Mouse (Mus musculus) erythroid progenitor cell, adult 5-6 weeks (primary cell): ENCODE results near the gene Gpr35. TPM values are rescaled to one million over a fixed set of nuclear protein-coding genes. Genes with fewer than 3 reads are reported as not detected.
"Not testable (repeated sequence)": the region's sequence is repeated elsewhere in the genome, so short reads cannot be mapped to it uniquely, and the experiment has no call there.

ENCODE experiments used
- ATAC-seq: replicated peaks from 2 replicates; pipeline ENCODE4 v1.8.0; 2016; ENCODE audit warnings: moderate number of reproducible peaks, mild to moderate bottlenecking, moderate TSS enrichment, inconsistent platforms; ENCODE audit not compliant: poor library complexity, low FRiP score, severe bottlenecking
- total RNA-seq, 2 experiments: library from RNA; stranded (forward) in 1 of 2; stranded (reverse) in 1 of 2; fragments of 150-400 nt in 1 of 2; fragments of 186-747, 209-891 nt in 1 of 2; gene quantifications; 2 replicates each; pipeline versions ENCODE4 v1.2.3 to v1.2.4; 2015 to 2017; ENCODE audit warnings: low replicate concordance in 2 of 2

Gene Gpr35
- total RNA-seq, 2 experiments from 2014 or later = 6.3 TPM; not detected in 1

GRCm38 (mm10) chr1:92921496-92921895 lies 29.2 kb upstream of the Gpr35 start:
- no peak for ATAC-seq

GRCm38 (mm10) chr1:92930171-92930706 lies 20.4 kb upstream of the Gpr35 start:
- ATAC-seq = no peak

- ATAC-seq = no peak
Measured at GRCm38 (mm10) chr1:92933611-92934010, 17.1 kb upstream of the Gpr35 start.

- ATAC-seq = peak; percentile 93
Measured at GRCm38 (mm10) chr1:92934182-92934827, 16.4 kb upstream of the Gpr35 start, which contains the start of gene Capn10. TSS of gene Capn10 (plus strand) at chr1:92934376.

- peak; percentile 46 for ATAC-seq
Measured at GRCm38 (mm10) chr1:92935054-92935962, 15.4 kb upstream of the Gpr35 start.

- ATAC-seq = no peak
Measured at GRCm38 (mm10) chr1:92935977-92936376, 14.7 kb upstream of the Gpr35 start.

GRCm38 (mm10) chr1:92936467-92936866 lies 14.2 kb upstream of the Gpr35 start:
- ATAC-seq = no peak

GRCm38 (mm10) chr1:92937797-92938196 lies 12.9 kb upstream of the Gpr35 start:
- ATAC-seq = no peak

GRCm38 (mm10) chr1:92939746-92940145 lies 10.9 kb upstream of the Gpr35 start:
- no peak for ATAC-seq

- ATAC-seq = no peak
Measured at GRCm38 (mm10) chr1:92943219-92943989, 7.3 kb upstream of the Gpr35 start.

GRCm38 (mm10) chr1:92947966-92948365 lies 2.7 kb upstream of the Gpr35 start:
- no peak for ATAC-seq

- 0 out of 2 replicates have a peak, but pooled peaks have one; percentile 42 for ATAC-seq
Measured at GRCm38 (mm10) chr1:92949426-92949825, 1.2 kb upstream of the Gpr35 start.

- ATAC-seq = no peak
Measured at GRCm38 (mm10) chr1:92953641-92954040, 3.0 kb downstream of the Gpr35 start.

GRCm38 (mm10) chr1:92956571-92957335 lies 6.1 kb downstream of the Gpr35 start:
- ATAC-seq = not testable (repeated sequence)

GRCm38 (mm10) chr1:92958999-92959398 lies 8.3 kb downstream of the Gpr35 start:
- ATAC-seq = no peak

GRCm38 (mm10) chr1:92970791-92971190 lies 20.1 kb downstream of the Gpr35 start:
- ATAC-seq = not testable (repeated sequence)

- no peak for ATAC-seq
Measured at GRCm38 (mm10) chr1:92971879-92972795, 21.5 kb downstream of the Gpr35 start.

- no peak for ATAC-seq
Measured at GRCm38 (mm10) chr1:92972854-92973253, 22.2 kb downstream of the Gpr35 start.
